Mouse (Mus musculus) cerebellum, adult 9-11 months (tissue): Measurements from ENCODE around the gene Agxt.
A peak's percentile ranks its signal among the peaks of the same experiment; 100 is the strongest.

Source experiments
- DNase-seq: peaks from one replicate; pipeline ENCODE4 v3.0.0; 2022

Agxt gene

GRCm38 (mm10) chr1:93150907-93151661 is 16.0 kb downstream of the Agxt start:
- no peak for DNase-seq

- DNase-seq: no peak
Observed at GRCm38 (mm10) chr1:93157566-93157965, 22.5 kb downstream of the Agxt start.

DNA sequence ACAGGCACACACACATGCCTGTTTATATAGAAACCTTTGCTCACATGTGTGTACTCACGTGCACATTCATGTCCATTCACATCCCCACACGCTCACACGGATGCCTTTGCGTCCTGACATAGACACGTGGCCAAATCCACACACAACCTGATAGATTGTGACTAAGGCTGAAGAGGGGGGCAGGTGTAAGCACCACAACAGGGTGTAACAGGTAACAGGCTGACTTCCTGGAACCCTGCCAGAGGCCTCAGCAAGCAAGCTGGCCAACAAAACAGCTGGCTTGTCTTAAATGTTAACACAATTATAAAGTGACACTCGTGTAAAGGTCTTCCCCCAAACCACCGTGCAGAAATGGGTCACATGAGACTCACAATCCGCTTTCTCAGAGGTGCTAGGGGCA is 23.9 kb downstream of the Agxt start:
- no peak for DNase-seq

DNA sequence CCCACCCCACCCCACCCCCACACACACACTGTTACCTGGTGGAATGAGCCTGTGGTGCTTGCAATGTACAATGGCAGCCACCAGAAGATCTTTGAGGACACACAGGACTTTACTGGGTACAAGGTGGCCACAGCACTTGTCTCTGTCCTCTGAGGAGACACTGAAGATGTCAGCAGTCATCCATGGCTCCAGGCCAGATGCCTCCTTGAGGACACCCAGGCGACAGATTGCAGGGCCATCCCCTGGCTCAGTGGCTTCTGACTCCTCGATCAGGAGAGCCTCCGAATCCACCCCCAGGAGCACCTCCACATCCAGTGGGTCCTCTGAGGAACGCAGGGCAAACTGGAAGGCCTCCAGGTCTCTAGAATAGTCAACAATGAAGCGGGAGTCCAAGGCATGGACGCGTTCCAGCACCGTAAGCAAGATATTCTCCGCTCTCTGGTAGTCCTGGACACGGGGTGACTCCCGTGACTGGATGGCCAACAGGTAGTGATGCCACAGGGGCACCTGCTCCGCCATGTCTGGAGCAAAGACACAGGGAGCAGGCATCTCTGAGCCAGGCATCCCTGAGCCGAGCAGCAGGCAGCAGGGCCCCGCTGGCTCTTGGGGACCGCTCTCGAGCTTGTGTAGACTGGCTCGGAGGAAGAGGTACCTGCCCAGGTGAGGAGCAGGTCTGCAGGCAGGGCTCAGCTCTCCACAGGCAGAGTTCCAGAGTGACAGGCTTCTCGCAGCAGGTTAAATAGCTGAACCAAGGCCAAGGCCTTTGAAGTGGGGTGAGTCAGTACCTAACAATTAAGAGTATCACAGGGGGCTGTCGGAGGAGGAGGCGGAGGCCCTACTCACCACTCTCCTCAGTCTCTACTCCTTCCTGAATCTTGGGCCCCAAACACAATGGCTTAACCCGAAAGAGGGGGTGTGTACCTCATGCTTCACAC is 24.8 kb downstream of the Agxt start:
- DNase-seq: peak; percentile 30

DNA sequence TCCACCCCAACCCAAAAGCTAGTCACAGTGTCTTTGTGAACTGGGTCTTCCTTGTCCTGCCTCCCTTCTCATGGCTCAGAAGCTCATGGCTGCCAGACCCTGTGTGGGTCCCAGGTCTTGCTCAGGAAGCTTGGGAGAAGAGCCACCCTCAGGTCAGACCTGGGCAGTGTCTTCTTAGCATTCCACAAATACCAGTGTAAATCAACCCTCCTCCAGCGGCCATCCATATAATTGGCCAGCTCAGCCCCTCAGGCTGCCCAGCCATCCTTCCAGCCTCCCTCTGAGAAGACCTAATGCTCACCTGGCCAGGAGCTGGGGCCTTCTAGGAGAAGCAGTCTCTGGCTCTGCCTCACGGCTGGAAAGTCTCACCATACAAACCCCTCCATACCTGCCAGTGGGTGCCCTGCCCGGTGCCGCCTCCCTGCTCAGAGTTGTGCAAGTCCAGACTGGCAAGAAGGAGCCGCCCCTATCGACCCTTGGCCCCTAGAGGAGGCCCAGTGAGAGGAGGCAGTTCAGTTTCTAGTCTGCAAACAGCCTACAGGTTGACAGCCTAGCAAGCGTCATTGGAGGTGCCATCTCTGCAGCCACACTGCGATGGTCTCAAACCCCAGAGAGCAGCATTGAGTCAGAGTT is 25.6 kb downstream of the Agxt start, which contains the start of gene 2310007B03Rik:
Gene 2310007B03Rik, minus strand, starts transcription at position 448 of the 633 bp plus-strand sequence.
- no peak for DNase-seq

- DNase-seq: no peak
Observed at GRCm38 (mm10) chr1:93161350-93161749, 26.3 kb downstream of the Agxt start.

DNA sequence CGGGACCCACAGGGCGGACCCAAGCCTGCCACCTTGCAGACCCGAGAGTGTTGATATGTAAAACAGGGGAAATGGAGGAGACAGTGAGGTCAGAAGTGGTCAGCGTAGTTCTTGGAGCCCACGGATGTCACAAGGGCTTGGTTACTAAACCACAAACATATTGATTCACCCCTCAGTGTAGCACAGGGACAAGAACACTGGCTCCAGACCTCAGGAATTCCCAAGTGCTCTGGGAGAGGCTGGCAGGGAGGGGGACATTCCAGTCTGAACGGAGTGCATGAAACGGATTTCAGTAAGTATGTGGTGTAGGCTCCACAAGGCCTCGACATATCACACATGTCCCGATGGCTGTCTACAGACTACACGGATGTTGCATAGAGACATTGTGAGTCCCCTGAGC is 26.9 kb downstream of the Agxt start:
- no peak for DNase-seq

GRCm38 (mm10) chr1:93162588-93162987 is 27.5 kb downstream of the Agxt start:
- DNase-seq: no peak

- DNase-seq: no peak
Observed at GRCm38 (mm10) chr1:93165447-93165846, 30.4 kb downstream of the Agxt start.

DNA sequence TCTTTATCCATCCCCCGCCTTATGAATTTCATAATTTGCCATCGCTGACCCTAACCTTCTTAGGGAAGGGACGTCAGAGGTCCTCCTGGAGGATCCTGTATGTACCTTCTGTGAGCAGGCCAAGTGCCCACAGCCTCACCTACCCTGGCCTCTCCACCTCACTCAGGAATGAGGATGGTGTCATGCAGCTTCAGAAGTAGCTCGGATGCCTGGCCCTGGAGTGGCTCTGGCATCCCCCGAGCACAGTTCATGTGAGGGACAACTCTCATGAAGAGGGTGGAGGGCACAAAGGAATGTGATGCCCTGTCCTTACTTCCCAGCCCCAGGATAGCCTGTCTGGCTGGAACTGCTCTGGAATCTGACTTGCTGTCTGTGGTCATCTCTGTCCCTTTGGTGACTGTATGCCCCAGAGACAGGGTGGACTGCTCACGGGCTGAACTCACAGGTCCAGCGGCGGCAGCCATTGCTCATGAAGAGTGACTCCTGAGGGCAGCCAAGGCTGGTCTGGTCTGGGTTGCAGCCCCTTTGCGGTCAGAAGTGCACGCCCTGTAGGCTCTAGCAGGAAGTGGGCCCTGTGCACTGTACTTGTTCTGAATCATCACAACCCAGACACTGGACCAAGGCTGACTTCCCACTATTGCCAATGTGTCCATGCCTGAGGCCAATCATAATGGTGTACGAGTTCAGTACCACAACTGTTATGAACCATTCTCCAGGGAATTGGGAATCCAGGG is 31.5 kb downstream of the Agxt start:
- no peak for DNase-seq

GRCm38 (mm10) chr1:93168295-93168775 is 33.3 kb downstream of the Agxt start, which contains the start of gene Crocc2:
Gene Crocc2, plus strand, starts transcription at chr1:93168725.
- DNase-seq: no peak

DNA sequence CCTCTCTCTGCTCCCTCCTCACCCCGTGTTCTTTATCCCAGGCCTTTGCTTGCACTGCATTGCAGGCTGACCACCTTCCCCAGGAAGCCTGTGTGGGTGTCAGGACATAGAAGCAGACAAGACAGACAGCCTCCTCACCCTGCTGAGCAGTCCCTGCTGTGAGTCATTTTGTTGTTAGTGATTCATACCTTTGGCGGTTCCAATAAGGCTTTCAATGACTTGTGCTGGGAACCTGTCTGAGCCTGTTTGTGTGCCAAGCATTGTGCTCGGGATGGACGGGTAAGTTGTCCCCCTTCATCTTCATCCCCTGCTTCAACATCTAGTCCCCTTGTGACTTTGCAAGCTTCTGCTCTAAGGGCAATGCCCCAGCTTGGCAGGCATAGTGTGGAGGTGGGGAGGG is 38.6 kb downstream of the Agxt start:
- DNase-seq: no peak

DNA sequence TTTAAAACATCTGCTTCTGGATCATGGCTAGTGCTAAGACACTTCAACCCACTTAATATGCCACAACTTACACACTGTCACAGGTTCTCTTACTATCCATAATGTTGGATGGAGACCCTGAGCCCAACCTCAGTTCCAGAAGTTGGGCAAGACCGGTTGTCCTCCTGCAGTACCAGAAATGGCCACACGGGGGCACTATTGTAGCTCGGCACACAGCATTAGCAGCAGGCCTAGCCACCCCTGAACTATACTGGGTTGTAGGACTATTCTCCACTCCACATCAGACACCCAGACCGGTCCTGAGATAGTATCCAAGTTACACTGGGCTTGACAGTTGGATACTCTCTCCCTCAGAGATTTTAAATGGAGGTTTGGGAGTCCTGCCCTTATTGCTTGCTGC is 39.4 kb downstream of the Agxt start:
- peak; percentile 57 for DNase-seq

- DNase-seq: no peak
Observed at GRCm38 (mm10) chr1:93175849-93176248, 40.8 kb downstream of the Agxt start.

- peak; percentile 17 for DNase-seq
Observed at GRCm38 (mm10) chr1:93176525-93177332, 41.7 kb downstream of the Agxt start.

DNA sequence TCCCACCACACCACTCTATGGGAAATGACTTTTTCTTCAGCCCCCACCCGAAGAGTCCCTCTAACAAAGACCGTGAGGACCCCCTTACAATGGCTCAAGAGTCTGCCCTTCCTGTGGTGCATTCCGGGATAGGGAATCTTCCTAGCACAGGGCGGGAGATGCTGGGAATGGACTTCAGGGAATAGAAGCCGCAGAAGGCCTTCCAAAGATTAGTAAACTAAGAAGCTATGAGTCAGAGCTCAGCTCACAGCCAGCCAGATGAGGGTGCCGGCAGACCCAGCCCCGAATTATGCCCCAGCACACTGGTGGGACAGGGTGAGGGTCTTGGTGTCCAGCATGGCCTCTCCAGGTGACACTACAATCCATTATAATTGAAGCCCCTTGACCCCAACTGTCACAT is 47.2 kb downstream of the Agxt start:
- DNase-seq: no peak

- DNase-seq: peak; percentile 55
Observed at GRCm38 (mm10) chr1:93184071-93184828, 49.2 kb downstream of the Agxt start.

GRCm38 (mm10) chr1:93190726-93191305 is 55.8 kb downstream of the Agxt start:
- DNase-seq: no peak

GRCm38 (mm10) chr1:93194961-93195360 is 59.9 kb downstream of the Agxt start:
- no peak for DNase-seq
